Mouse (Mus musculus) B cell, adult 2 months (primary cell): Measurements from ENCODE around the gene Eps8l1.
A peak's percentile ranks its signal among the peaks of the same experiment; 100 is the strongest.
"Not testable (repeated sequence)": the region's sequence is repeated elsewhere in the genome, so short reads cannot be mapped to it uniquely, and the experiment has no call there.

ENCODE experiments used
- DNase-seq, 2 experiments: peaks; one replicate each; pipeline ENCODE4 v3.0.0; 2022

Gene Eps8l1

DNA sequence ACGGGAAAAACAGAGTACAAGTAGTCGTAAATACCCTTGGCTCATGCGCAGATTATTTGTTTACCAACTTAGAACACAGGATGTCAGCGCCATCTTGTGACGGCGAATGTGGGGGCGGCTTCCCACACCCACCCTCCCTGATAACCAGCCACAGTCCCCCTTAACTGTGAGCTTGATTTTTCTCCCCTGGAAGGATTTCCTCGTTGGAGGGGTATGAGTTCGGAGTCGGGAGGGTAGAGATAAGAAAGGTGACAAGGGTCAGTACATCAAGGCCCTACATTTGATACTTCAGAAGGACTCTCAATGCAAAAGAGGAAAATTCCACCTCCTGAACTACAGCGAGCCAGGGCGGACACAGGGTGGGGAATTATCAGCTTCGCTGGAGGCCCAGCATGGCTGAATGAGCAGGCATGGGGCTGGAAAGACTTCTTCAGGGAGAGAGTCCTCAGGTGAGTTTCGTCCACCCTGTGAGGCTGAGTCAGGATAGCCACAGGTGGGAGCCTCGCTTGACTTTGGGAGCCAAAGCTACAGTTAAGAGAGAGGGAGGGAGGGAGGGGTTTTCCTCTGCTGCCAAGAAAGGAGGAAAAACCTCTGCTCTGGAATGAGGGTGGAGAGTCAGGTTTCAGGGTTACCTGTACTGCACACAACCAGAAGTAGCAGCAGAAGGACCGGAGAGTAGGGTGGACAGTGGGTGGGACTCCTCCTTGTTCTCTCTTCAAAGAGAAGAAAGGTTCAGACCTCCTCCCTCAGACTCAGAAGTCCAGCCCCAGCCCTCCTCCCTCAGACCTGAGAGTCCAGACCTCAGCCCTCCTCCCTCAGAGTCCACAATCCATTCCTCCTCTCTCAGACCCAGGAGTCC, at the start of gene Eps8l1:
Gene Eps8l1, plus strand, starts transcription at position 99 of the 859 bp plus-strand sequence.
- no peak for DNase-seq

DNA sequence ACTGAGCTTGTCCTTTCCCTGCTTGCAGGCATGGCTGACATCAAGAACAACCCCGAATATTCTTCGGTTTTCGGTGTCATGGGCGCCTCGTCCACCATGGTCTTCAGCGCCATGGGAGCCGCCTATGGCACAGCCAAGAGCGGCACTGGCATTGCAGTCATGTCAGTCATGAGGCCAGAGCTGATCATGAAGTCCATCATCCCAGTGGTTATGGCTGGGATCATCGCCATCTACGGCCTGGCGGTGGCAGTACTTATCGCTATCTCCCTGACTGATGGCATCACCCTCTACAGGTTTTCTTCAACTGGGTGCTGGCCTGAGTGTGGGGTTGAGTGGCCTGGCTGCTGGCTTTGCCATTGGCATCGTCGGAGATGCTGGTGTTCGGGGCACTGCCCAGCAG, 48.1 kb upstream of the Eps8l1 start:
- not testable (repeated sequence) for DNase-seq

DNA sequence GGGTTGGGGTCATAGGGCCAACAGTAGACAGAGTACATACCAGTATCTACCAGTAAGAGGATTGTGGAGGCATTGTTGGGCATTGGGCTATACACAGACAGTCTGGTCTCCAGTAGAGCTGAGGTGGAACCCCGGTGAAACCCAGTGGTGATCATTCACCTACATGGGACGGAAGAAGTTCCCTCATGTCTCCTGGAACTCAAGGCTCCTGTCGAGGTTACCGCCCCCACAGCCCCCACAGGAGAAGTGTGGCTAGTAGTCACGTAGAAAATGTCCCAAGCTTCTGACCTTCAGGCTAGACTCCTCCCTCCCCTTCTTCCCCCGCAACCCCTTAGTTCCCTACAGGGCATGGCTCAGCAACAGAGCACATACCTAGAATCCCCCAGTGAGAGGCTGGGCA, 40.8 kb upstream of the Eps8l1 start:
- no peak for DNase-seq

DNA sequence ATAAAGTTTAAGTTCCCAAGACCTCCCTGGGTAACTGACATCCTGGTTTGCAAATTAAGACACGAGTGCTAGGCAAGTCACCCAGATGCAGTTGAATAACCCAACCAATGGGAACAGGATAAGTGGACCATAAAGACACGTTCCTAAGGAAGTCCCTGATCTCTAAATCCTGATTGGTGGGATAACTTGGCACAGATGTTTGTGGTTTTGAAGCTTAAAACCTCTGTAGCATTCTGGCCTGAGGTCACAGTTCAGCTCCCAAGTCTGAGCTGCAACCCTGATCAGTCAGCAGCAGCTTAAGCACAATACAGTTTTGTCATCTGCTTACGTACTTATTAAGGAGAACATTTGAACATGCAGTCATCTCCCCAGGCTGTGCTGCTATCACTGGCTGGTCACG, 40.2 kb upstream of the Eps8l1 start:
- peak in 1 of 2 experiments; percentile 4 for DNase-seq

DNA sequence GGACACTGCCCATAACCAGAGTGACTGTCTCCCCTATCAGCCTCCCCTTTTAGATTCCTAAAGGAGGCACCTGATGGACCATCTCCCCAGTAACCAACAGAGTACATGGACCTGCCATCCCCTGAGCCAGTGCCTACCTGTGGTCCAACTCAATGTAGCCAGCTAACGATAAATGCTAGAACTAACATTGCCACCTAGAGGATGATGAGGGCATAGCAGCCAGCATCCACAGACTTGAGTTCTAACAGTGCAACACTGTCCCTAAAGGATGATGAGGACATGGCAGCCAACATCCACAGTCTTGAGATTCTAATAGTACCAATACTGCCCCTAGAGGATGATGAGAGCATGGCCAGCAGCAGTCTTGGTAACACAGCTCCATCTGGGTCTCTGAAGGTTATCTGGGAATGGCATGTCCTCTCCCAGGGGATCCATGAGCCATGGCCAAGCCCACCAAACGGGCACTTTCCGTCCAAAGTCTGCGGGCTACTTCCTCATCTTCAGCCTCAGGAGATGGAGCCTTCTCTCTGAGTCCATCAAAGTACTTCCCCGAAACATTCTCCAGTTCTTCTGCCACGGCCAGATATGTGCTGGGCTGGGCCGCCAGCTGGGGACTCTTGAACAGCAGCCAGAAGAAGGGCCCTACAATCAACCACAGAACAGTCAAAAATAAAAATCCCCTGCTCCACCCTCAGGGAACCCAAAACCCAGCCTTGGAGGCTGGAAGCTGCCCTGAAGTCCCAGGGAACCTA, 33.1 kb upstream of the Eps8l1 start:
- peak; percentile 84 to 88 for DNase-seq

DNA sequence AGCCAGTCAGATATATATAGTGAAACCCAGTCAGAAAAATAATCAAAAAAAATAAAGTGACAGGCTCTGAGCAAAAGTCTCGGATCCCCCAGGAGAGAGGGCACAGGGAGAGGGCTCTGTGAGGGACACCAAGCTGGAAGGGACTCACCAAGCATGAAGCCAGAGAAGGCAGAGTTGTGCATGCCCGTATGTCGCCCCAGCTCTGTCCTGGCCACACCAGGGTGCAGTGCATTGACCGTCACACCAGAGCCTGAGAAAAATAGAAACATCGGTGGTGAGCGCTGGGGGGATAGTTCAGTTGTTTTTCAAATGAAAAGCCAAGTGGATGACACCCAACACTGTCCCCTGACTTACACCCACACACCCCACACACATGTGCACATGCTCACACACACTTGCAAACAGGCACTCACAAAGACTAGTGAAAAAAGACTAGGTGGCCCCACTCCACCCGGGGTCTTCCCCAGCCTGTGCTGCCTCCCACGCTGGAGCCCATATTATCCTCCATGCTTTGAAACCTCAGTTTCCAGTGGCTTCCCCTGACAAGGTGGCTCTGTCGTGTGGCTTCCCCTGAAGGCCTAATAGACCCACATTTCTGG, 30.1 kb upstream of the Eps8l1 start:
- no peak for DNase-seq

DNA sequence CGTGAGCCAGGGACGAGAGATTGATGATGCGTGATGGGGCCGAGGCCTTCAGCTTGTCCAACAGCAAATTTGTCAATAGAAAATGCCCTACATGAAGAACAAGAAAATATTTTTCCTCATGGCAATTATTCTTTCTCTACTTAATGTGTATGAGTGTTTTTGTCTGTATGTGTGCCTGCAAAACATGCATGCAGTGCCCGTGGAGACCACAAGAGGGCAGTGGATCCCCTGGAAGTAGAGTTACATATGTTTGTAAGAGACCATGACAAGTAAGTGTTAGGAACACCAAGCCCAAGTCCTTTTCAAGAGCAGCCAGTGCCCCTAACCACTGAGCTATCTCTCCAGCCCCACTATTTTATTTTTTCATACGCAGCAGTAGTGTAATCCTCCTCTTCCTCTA, 28.9 kb upstream of the Eps8l1 start:
- DNase-seq = peak; percentile 81 to 83

DNA sequence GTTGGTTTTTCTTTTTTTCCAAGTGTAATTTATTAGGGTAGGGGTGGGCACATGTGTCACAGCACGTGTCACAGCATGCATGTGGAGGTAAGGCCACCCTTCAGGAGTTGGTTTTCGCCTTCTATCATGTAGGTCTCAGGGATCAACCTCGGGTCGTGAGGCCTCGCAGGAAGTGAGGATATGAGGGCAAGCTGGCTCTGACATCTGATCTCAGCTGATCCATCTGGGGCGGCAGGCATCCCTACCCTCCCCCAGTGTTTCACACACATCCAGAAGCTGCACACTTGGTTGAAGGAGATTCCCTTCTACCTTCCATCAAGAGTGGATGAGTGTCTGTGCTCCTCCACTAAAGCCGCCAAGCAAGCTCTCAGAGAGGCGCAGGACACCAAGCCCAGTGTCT, 28.4 kb upstream of the Eps8l1 start:
- no peak for DNase-seq

DNA sequence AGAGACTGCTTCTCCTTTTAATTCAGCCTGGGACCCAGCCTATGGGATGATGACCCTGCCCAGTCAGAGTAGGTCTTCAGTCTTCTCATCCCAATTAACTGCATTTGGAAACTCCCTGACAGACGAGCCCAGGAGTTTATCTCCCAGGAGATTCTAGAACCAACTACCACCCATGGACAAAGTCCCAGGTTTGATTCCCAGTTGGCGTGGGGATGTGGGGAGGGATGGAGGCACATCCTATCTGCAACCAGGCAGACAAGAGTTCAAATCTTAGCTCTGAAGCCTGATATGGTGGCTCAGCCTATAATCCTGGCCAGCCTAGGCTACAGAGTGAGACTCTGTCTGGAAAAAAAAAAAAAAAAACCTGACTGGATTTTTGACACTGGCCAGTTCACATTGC, 22.8 kb upstream of the Eps8l1 start:
- DNase-seq = no peak

DNA sequence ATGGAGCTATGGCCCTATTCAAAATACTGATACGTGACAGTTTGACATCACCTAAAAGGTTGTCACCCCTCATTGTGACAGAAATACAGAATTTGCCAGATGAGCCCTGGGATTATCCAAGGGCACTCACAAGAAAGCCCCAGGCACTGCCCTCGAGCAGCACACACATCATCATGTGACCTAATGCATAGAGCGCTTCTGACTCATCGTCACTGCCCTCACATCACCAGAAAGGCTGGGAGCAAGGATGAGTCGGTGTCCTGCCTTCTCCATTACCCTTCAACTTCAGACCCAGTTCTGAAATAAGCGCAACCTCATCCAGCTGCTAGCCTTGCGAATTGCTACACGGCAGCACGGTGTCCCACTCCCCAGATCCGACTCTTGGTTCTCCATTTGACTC, 19.9 kb upstream of the Eps8l1 start:
- no peak for DNase-seq

DNA sequence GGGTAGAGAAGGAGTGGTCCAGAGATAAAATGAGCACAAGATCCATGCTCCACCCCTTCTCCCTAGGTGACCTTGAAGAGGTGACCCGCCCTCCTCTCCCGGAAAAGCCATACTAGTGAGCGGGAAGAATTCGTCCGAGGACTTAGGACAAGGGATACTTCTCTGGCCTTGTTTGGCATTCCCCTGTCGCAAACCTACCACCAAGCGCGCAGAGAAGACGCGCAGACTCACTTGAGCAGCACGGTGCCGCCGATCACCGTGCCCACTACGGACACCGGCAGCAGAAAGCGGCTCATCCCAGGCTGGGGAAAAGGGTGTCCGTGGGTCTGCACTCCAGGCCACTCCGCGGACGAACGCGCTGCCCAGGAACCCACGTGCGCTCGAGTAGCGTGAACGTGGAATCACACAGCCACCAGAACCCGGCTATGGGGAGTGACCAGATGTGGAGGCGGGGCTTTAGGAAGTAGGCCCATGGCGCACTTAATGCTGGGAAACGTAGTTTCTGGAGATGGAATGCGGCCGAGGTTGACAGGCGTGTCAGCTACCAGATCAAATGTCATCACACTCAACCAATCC, 15.2 kb upstream of the Eps8l1 start, which contains the start of gene Rdh13:
Gene Rdh13, minus strand, starts transcription at position 434 of the 576 bp plus-strand sequence.
- DNase-seq = peak; percentile 79 to 83

DNA sequence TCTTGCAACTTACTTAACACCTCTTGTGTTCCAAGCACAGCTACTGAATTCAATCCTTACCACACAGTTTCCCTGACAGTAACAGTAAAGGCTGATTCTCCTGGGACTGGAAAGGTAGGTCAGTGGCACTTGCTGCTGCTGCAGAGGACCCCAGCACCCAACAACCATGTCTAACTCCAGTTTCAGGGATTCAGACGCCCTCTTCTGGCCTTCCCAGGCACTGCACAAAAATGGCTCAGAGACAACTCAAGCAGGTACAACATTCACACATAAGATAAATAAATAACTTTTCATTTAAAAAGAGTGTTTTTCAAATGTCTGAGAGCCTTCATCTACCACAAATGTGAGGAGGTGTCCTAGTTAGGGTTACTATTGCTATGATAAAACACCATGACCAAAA, 13.3 kb upstream of the Eps8l1 start:
- peak; percentile 38 to 44 for DNase-seq

DNA sequence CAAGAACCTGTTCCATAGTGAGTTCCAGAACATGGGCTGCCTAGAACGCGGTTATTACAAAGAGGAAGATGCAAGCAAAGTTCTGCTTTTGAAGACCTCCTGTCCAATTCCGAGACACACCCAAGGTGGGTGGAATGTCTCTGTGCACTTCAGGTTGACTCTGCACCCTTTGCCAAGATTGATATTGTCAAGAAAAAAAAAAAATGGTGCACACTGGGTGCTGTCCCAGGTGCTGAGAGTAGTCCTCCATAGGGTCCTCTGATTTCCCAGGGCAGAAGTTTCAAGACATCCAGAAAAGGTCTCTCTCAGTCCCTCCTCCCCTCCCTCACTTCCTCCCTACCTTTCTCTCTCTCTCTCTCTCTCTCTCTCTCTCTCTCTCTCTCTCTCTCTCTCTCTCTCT, 12.0 kb upstream of the Eps8l1 start:
- DNase-seq = no peak

DNA sequence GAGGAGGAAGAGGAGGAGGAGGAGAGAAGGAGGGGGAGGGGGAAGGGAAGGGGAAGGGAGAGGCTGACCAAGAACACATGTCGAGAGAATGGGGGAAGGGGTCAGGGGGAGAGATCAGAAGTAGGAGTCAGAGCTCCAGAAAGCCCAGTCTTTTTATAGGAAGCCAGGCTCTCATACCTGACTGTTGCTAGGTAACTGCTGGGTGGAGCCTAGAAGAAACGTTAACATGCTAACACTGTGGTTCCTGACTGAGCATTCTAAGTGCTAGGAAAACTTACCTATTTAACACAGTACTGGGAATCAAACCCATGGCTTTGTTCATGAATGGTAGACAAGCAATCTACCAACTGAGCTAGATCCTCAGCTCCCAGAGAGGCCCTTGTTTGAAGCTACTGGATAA, 11.3 kb upstream of the Eps8l1 start:
- no peak for DNase-seq

DNA sequence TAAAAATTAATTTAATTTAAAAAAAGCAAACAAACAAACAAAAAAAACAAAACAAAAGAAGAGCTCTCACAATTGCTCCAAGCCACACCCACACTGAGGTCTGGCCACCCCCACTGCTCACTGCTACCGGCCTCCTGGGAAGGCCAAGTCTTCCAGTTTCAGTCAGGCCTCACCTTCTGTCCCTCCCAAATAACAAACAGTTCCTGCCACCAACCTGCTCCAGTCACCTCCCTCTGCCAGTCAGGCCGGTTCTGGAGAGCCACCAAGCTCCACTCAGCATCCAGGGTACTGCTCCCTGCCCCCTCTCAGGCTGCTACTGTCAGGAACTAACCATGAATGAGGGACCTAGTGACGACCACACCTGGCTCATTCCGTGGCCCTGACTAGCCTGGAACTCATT, 7.8 kb upstream of the Eps8l1 start:
- DNase-seq = no peak

DNA sequence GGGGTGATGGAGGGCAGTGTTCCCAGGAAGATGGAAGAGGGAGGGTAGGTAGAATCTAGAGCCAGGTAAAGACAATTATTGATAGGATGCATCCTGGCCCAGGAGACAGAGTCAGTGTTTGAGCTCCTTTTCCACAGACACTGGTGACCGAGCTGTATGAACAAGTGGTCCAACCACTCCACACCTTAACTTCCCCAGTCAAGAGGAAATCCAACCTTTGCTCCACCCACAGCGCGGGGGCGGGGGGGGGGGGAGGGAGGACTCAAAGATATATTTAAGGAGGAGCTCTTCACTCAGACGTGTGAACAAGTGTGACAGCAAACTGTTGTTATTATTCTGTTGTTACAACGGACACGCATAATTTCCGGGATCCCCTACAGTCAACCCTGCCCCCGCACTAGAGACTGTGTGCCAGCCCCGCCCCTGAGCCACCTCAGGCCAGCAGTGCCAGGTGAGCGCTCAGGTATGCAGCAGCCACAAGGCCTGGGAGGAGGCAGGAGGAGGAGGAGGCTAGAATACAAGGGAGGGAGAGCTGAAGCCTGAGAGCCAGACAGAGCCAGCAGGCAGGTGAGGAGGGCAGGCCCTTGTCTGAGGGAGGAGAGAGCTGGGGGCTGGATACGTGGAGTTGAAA, 3.8 kb downstream of the Eps8l1 start:
- peak; percentile 46 to 53 for DNase-seq

DNA sequence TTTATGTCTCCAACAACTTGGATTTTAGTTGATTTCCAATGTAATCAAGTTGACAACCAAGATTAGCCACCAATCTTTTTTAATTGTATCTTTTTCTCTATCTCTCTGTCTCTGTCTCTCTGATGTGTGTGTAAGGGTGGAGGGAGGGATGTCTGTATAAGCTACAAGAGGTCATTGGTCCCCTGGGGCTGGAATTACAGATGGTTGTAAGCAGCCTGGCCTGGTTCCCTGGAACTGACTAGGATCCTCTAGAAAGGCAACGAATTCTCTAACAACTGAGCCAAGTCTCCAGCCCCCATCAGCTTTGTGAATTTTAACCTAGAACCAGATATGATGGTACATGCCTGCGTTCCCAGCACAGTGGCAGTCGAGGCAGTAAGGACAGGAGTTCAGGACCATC, 7.3 kb downstream of the Eps8l1 start:
- no peak for DNase-seq

DNA sequence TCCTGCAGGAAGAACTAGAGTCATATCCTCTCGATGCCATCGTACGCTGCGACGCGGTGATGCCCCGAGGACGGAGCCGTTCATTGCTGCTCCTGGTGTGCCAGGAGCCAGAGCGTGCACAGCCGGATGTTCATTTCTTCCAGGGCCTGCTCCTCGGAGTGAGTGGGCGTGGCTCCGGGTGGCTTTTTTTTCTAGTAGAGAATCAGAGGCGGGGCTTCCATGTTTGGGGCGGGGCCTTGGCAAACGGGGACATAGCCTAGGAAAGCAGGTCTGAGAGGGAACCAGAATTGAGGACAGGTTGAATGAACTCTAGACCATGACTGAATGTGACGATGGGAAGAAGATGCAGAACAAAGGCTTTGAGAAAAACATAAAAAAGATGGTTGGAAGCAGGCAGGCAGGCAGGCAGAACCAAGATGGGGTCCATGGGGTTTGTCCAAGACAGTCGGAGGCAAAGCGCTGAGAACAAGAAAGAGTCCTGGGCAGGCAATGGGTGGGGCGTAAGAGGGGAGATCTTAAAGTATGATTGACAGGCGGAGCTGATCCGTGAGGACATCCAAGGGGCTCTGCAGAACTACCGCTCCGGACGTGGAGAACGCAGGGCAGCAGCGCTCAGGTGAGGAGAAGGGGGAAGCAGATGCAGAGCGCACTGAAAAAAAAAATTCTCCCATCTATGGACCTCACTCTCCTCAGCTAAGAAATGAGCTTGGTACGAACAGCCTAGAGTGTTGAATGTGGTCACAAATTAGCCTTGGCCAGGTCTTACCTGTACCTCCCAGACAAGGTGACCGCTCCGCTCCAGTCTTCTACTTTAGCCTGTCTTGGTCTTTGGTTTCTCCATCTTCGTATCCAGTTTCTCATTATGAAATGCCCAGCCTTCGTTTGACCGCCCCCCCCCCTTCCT, 10.1 kb downstream of the Eps8l1 start:
- DNase-seq = no peak

DNA sequence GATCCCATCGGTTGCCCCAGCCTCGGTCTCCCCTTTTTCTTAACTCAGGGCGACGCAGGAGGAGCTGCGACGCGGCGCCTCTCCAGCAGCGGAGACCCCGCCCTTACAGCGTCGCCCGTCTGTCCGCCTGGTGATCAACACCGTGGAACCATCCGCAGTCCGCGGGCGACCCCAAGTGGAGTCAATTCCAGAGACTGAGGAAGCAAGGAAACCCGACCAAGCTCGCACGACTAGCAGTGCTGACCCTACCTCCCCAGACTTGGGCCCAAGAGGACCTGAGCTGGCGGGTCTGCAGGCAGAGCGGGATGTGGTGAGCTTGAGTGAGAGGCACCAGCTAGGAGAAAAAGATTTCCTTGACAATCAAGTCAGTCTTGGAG, 10.7 kb downstream of the Eps8l1 start:
- DNase-seq = peak; percentile 20 to 27

DNA sequence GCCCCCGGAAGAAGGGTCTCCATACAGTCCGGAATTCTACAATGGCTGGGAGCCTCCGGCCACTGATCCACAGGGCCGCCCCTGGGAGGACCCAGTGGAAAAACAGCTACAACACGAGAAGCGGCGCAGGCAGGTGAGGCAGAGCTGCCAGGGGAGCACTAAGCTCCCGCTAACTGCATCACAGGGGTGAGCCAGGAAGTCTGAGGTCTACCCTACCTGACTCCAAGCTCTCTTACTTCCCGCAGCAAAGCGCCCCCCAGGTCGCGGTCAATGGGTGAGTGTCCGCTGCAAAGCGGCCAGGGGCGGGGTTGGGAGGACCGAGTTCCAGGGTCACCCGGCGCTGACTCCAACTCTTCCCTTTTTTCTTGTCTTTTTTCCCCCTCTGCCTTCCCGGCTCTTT, 13.5 kb downstream of the Eps8l1 start:
- no peak for DNase-seq

DNA sequence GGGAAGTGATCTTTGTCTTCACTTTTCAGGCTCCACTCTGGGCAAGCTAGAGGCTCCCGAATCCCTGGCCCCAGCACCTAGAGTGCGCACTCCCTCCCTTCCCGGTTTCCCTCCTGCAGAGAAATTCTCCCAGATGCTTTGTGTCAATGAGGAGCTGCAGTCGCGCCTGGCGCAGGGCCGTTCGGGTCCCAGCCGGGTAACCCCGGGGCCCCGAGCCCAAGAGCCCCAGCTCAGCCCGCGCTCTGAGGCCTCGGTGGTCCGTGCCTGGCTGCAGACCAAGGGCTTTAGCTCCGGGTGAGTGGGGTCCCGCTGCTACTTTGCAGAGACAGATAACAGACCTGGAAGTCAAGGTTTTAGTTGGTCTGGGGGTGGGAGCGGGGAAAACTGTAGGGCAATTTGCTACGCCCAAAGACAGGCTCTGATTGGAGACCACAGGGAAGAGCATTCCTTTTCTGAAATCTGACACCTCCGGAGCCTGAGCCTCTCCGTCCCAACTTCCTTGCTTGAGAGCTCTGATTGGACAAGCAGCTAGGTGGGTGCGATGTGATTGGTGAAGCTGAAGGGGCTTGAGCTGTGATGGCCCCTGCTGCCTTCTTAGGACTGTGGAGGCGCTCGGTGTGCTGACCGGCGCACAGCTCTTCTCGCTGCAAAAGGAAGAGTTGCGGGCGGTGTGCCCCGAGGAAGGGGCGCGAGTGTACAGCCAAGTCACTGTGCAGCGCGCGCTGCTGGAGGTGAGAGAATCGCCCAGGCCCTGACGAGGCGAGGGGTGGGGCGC, 17.7 kb downstream of the Eps8l1 start:
- no peak for DNase-seq
